Mouse (Mus musculus) thymus, adult 2 months (tissue): ENCODE results near the gene Slc7a9.

Experiments used
- CTCF ChIP-seq: fragments of 200-500 bp; IDR thresholded peaks from 2 replicates; pipeline ENCODE4 v1.5.1; 2012; ENCODE audit warnings: mild to moderate bottlenecking, control low read depth, low read length, moderate library complexity, borderline replicate concordance; ENCODE audit not compliant: control insufficient read depth, poor library complexity, insufficient read depth; ENCODE audit errors: extremely low read depth
- POLR2A ChIP-seq: fragments of 200-500 bp; IDR thresholded peaks from 2 replicates; pipeline ENCODE4 v1.6.1; 2012; ENCODE audit warnings: mild to moderate bottlenecking, low read length, control low read depth, moderate library complexity; ENCODE audit not compliant: control insufficient read depth, poor library complexity, insufficient read depth; ENCODE audit errors: extremely low read depth

- TF ChIP-seq CTCF = no peak
- no peak for TF ChIP-seq POLR2A
Observed at GRCm38 (mm10) chr7:35460971-35461370, 12.4 kb downstream of the Slc7a9 start.
